Mouse (Mus musculus) cerebellum, adult 2 months (tissue): ENCODE measurements around the gene Itga11.

Source experiments
- CTCF ChIP-seq: fragments of 200-500 bp; IDR thresholded peaks from 2 replicates; pipeline ENCODE4 v1.5.1; 2011; ENCODE audit warnings: low read depth, mild to moderate bottlenecking, control low read depth, low read length, moderate library complexity, borderline replicate concordance; ENCODE audit not compliant: insufficient read depth
- POLR2A ChIP-seq: fragments of 200-500 bp; IDR thresholded peaks from 2 replicates; pipeline ENCODE4 v1.6.1; 2011; ENCODE audit warnings: low read length, control low read depth, borderline replicate concordance; ENCODE audit not compliant: insufficient read depth

DNA sequence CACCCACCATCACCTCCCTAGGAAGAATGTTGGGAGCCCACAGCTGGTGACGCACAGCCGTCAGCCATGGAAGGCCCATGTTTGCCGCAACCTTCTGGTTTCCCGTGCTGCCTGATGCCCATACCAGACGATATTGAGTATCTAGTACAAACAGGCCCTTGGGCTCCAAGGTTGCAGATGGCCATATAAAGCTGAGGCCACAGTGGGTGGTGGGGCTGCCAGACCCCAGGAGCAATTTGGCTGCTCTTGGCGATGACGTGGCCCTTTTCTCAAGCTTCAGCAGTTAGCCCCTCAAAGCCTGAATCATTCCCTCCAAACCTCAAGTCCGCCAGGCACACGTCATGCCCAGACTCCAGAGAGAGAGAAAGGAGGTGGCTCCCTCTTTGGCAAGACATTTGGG, 46.5 kb downstream of the Itga11 start:
- no peak for TF ChIP-seq POLR2A
- TF ChIP-seq CTCF = no peak
